Mouse (Mus musculus) adrenal gland (tissue): ENCODE measurements around the gene Ccdc107.
"Not testable (repeated sequence)": the region's sequence is repeated elsewhere in the genome, so short reads cannot be mapped to it uniquely, and the experiment has no call there.

Experiments used
- intact Hi-C: fragments of 180-260 bp; cut with DNase I; formaldehyde crosslinking; loops from one replicate; pipeline ENCODE4 v1.15.1; 2025

Ccdc107 gene

DNA sequence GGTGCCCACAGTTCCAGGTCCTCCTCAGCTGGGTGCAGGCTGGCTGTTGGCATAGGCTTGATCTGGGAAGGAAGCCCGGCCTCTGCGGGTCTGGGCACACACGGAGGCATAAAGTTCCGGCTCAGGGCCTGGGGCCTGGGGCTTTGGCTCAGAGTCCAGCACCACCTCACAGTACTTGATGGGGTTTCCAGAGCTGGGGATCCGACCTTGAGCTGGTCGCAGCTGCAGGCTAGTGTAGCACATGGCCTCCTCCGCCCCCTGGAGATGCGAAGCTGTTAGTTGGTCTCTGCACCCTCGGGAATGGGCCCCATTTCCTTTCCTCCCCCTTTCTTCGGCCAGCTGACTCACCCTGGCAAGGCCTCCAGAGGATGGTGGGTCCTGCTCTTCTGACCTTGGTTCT lies 10.1 kb upstream of the Ccdc107 start:
- intact Hi-C loops: no loop called here

DNA sequence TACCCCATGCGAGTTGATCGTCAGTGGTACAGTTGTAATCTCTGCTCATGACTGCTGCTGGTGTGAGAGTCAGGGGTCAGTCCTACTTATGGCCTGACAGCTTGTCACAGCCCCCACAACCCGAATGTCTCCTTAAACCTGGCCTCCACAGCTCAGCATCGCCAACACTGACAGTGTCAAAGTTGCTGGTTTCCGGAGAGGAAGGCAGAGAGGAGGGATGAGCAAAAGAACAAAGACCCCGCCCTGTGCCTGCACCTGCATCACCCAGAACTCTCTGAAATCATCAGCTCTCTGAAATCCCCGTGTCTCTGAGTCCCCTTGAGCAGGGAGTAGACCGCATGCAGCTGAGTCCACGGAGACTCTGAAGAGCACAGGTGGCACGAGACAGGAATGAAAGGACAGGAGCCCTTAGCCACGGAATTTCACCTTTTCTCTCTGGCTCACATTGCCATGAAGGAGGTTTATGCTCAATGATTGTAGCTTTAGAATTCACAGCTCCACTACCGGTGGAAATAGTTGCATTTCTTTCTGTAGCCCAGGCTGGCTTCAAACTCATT lies 9.1 kb upstream of the Ccdc107 start, which contains the start of gene Sit1:
Gene Sit1 (minus strand): TSS at position 200 of the 557 bp plus-strand sequence.
- intact Hi-C loops: no loop called here

DNA sequence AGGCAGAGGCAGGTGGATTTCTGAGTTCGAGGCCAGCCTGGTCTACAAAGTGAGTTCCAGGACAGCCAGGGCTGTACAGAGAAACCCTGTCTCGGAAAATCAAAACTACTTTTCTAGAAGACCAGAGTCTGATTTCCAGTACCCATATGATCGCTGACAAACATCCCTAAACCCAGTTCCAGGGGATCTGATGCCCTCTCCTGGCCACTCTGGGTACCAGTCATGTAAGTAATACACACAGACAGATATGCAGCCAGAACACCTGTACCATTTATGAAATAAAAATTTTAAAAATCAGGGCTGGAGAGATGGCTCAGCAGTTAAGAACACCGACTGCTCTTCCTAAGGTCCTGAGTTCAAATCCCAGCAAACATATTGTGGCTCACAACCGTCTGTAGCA lies 7.0 kb upstream of the Ccdc107 start:
- intact Hi-C loops: not testable (repeated sequence)

DNA sequence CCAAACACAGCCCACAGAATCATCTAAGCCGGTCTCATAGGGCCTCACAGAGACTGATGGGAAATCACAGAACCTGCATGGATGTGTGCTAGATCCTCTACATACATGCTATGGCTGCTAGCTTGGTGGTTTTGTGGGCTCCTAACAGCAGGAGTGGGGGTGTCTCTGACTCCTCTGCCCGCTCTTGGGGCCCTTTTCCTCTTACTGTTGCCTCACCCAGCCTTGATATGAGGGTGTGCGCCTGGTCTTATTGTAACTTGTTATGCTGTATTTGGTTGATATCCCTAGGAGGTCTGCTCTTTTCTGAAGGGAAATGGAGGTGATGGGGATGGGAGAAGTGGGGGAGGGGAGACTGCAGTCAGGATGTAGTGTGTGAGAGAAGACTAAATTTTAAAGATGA lies 3.1 kb upstream of the Ccdc107 start:
- intact Hi-C loops: no loop called here

DNA sequence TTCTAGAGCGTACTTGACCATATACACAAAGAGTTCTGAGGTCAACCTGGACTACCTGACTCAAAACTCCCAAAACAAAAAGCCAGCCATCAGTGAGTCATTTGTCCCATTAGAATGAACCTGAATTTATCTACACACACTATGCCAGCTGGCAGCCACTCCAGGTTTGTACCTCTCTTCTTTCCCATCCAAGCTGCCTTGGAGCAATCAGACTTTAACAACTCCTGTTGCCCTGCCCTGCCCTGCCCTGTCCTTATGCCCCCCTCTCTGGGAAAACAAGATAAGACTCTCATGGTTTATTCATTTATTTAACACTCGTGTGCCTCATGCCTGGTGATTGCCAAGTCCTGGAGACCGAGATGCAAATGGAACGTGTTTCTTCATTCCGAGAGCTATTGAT lies 1.9 kb upstream of the Ccdc107 start:
- intact Hi-C loops: no loop called here

DNA sequence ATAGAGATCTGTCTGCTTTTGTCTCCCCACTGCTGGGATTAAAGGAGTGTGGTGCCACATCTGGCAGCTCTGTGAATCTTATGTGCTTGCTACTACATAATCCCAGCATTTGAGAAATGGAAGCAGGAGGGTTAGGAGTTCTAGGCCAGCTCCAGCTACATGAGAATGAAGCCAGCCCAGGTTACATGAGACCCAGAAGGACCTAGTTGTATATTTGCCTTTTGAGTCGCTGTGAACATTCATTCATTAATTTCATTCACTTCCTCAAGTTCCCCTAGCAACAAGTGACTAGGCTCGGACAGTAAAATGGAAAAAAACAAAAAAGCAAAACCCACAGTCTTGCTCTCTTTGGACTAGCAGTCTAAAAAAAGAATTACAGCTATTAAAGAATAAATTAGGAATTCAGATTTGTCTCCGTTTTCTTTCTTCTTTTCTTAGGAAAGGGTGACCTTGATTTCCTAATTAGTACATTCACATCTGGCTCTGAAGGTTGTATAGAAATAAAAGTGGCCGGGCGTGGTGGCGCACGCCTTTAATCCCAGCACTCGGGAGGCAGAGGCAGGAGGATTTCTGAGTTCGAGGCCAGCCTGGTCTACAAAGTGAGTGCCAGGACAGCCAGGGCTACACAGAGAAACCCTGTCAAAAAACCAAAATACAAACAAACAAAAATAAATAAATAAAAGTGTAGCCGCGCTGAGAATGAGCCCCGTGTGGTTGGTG lies 439 bp upstream of the Ccdc107 start:
- intact Hi-C loops: no loop called here

DNA sequence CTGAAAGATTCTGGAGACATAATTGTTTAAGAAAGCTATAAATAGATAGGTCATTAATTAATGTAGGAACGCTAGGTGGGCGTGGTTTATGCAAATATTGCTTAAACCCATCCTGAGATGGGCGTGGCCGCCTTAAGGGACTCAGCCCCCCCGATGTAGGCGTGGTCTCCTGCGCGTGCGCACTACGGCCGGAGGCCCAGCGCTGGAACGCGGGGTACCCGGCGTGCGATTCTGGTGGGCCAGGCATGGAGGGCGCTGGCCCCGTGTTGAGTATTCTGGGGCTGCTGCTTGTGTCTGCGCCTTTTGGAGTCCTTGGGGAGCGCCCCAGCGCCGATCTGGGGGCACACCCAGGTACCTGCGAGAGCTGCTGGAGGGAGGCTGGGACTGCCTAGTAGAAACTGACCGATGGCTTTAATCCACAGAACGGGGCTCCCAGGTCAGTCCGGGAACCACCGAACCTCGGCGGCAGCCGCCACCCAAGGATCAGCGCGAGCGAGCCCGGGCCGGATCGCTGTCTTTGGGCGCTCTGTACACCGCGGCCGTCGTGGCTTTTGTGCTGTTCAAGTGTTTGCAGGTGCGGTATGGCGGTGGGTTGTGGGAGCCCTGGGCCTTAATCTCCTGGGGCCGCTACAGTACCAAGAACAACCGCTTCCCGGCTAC lies 616 bp downstream of the Ccdc107 start:
- intact Hi-C loops: no loop called here

DNA sequence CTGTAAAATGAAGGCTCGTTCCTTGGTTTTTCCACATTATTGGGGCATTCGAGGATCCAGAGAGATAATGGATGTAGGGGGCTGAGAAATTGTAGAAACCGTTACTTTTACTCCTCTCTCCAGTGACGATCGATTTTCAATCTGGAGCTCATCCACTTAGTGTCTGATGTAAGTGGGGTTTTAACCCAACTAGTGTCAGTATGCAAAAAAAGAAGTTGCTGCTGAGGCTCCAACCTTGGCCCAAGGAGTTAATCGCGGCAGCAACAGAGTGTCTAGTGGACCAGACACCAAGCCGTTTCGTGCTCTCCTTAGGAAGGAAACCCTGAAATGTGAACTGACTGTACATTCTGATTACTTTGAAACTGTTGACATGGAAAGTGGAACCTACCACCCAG lies 1.1 kb downstream of the Ccdc107 start:
- intact Hi-C loops: no loop called here

DNA sequence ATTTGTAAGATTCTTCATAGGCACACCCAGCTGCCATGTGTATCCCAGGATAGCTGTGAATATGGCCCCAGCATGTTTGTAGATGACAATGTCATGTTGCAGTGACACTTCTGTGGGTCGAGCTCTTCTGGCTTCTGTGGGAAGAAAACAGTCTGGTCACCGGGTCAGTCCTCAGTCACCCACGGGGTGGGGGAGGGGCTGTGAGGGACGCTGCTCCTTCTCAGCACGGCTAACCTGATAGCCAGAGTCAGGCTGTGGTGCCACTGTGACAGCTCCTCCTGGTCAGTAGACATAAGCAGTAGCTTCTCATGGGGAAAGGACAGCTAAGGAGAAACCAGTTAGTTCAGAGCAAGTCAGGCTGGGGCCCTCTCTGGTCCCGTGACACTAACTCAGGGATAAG lies 3.9 kb downstream of the Ccdc107 start:
- intact Hi-C loops: no loop called here

DNA sequence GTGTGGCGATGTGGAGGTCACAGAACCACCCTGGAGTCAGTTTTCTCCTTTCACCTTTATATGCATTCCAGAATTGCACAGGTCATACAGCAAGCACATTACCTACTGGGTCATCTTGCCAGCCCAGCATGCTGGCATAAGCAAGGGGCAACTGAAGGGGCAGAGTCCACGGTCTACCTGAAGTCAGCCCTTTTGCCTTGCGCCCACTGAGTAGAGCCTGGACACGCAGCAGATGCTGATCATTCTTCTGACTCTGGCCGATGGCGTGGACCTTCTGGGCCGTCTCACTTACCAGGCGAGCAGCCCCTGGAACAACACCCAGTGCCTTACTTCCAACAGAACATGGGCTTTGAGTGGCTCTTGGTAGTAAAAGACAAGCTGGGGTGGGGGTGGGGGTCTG lies 4.7 kb downstream of the Ccdc107 start:
- intact Hi-C loops: no loop called here

DNA sequence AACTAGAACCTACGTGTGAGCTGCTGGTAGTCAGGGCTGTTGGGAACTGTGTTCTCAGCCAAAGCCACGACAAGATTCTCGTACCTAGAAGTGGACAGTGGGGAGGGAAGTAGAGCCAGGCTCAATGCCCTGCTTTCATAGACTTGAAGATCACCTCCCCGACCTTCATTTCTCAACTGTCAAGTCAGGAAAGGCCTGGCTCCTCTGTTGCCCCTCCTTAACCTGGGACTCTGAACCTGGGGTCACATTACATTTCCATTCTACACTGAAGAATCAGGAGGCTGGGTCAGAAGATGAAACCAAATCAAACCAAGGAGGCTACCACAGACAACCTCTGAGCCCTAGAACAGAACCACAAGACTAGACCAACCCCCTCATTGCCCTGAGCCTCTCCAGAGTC lies 5.2 kb downstream of the Ccdc107 start:
- intact Hi-C loops: no loop called here

DNA sequence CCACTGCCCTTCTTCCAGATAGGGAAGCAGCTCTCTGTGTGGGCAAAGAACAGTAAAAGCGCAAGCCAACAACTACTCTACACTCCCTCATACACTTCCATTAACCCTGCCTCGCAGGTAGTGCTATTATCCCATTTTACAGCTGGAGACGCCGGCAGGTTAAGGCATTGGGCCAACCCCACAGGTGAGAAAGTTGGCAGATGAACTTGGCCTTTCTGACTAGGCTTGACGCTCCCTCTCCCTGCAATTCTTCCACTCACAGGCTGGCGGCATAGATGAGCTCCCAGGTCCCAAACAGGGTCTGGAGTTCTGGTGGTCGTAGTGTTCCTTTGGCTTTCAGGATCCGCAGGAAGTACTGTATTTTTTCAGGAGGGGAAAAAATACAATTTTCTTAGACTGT lies 6.3 kb downstream of the Ccdc107 start:
- intact Hi-C loops: no loop called here

DNA sequence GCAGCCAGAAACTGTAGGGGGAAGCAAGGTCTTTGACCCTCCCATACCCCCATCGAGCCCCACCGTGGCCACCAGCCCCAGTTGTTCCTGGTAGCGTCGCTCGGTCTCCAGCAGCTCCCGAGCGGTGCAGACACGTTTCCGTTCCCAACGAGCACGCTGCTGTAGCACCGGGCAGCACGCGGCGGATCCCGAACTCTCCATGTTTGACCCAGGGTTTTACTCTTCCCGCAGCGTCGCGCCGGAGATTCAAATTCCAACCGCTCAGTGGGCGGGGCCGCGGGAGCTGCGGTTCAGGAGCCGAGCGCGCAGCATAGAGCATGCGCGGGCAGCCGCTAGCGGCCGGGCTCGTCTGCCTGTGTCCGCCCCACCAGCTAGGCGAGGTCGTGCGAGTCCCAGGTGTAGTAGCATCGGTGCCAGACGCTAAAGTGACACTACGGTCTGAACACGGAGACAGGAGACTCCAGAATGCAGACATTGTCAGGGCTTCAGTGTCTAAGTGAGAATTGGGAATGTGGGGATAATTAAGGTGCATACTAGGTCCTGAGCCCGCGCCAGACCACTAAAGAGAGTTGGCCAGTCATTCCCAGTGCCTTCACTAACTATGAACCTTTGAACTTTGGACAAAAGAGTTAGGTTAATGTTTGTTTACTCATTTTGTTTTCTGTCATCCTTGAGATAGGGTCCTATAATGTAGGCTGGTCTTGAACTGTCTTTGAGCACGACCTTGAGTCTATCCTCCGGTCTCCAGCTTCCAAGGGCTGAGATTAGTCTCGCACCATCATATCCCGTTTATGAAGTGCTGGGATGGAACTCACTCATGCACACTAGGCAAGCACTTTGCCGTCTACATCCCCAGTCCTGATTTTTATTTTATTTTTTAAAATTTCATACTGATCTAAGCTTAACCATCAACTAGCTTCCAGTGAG lies 7.0 kb downstream of the Ccdc107 start, which contains the start of gene Arhgef39:
Gene Arhgef39 (minus strand): TSS at position 289 of the 927 bp plus-strand sequence.
- intact Hi-C loops: no loop called here

DNA sequence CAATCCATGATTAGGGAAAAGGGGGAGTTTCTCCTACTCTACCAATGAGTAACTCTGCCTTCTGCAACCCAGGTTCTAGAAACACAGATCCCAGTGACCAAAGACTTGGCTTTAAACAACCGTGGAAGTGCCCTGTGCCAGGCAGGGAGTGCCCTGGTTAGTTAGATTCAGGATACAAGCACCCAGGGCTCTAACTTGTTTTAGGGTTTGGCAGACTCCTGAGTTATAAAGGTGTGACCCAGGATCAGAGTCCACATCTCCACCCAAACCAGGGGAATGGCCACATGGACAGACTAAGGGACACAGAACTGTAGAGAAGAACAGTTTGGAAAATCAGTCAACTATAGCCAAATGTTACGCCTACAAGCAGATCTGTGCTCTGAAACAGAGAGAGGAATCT lies 10.3 kb downstream of the Ccdc107 start:
- intact Hi-C loops: no loop called here

DNA sequence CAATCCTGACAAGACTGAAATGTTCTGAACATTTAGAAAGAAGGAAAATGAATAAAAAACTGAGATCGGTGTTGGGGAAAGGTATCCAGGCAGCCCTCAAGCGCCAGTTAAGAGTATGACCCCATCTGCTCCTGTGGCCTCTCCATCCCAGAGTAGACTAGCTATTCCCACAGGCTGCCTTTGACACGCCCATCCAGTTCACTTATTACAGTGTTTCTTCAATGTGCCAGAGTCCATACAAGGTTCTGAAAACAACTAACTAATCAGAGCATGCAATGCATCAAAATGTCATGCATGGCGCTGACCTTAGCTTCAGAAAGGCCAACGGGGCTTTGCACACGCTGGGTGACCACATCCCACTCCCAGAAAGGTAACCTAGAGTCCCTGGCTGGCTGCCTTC lies 10.8 kb downstream of the Ccdc107 start:
- intact Hi-C loops: no loop called here

DNA sequence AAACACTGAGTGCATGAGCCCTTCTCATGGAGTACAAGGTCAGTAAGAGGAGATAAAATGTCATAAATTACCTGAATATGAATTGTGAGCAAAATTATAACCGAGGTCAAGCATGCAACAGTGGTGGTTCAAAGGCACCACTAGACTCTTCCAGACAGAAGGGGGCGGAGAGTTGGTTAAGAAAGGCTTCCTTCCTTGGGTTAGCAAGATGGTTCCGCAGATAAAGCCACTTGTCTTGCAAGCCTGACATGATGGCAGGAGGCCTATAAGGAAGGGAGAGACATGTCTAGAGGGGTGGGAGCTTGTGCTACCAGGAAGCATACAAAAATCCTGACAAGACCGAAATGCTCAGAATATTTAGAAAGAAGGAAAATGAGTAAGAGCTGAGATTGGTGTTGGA lies 11.6 kb downstream of the Ccdc107 start:
- intact Hi-C loops: no loop called here

DNA sequence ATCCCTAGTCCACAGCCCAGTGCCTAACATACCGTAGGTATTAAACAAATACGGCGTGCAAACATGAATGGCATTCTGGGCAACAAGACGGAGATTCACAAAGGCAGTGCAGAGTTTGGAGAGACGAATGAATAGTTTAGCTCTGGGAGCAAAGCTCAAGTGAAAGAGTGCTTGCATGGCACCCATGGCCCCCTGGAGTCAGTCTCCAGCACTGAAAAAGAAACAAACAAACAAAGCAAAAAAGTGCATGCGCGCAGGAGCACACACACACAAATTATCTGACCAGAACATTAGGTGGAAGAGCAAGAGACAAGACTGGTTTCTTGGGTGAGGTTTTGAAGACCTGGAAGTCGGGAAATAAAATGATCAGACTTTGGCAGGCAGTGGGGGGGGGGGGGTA lies 13.4 kb downstream of the Ccdc107 start:
- intact Hi-C loops: no loop called here

DNA sequence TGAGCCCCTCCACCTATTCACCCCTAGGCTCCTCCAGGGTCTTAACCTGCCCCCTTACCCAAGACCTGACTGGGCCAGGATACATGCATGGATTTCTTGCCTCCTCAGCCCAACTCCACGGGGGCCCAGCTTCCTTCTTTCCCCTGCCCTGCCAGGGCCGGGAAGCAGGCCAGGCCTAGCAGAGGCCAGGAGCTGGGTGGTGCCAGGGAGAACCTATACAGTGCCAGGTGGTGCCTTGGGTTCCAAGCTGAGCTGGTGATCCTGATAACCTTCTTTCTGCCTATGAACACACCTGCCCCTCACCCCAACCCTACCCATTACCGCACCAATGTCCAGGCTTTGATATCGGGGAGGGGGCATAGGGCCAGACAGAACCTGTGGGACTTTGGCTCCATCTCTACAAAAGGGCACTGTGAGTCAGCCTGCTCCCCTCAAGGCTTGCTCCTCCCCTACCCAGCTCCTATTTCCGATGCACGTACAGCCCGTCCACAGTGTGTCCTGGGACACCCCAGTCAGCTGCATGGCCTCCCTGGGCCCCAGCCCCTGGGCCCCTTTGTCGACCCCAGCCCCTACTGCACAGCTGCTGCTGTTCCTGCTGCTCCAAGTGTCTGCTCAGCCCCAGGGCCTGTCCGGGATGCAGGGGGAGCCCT lies 14.0 kb downstream of the Ccdc107 start, which contains the start of gene Car9:
Gene Car9 (plus strand): TSS at position 431 of the 650 bp plus-strand sequence.
- intact Hi-C loops: no loop called here

DNA sequence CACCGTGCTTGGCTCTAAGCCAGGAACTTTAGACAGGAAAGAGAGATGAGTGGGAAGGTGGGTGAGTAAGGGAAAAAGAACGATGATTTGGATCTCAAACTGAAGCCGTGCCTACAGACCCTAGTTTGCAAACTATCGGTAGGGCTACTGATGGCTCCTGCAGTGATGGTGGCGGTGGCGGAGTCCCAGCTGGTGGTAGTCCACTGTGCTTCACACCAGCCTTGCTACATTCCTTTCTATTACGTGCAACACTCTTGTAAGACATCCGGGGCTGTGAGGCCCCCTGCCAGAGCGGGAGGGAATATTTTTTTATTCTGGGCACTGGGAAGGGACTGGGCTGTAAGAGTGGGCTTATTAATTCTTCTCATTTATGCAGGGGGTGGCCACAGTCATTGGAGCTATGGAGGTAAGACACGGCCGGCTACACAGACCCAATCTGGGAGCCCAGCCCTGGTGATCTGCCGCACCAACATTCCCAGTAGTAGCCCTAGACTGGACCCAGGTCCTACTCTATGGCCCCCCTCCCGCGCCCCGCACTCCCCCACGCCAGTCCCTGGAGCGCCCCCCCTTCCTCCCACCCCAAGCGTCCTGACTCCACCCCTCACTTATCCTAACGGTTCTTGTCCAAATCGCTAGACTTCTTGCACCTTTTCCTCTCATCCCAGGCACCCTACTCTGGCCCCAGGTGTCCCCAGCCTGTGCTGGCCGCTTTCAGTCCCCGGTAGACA lies 15.4 kb downstream of the Ccdc107 start:
- intact Hi-C loops: no loop called here

DNA sequence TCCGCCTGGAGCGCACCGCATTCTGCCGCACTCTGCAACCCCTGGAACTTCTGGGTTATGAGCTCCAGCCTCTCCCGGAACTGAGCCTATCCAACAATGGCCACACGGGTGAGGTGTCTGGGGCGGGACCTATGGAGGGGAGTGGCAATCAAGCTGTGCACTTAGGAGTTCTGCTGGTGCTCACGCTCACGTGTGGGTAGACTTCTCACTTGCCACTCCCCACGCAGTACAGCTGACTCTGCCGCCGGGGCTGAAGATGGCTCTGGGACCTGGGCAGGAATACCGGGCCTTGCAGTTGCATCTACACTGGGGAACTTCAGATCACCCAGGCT lies 15.9 kb downstream of the Ccdc107 start:
- intact Hi-C loops: no loop called here

DNA sequence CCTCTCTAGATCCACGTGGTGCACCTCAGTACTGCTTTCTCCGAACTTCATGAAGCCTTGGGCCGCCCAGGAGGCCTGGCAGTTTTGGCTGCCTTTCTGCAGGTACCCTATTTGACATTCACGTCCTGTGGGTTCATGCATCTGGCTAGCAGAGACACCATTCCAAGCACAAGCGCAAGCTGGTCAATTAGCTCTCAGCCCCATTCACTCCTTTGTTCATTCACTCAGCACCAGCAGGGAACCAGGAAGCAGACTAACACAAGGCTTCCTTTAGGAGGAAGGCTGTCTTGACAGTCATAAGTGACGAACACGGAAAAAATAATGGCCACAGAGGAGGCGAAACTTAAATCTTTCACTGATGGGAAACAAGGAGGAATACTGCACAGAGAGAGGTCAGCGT lies 16.4 kb downstream of the Ccdc107 start:
- intact Hi-C loops: no loop called here
